Mouse (Mus musculus): ENCODE measurements around the gene Ifnk.

Gene Ifnk

DNA sequence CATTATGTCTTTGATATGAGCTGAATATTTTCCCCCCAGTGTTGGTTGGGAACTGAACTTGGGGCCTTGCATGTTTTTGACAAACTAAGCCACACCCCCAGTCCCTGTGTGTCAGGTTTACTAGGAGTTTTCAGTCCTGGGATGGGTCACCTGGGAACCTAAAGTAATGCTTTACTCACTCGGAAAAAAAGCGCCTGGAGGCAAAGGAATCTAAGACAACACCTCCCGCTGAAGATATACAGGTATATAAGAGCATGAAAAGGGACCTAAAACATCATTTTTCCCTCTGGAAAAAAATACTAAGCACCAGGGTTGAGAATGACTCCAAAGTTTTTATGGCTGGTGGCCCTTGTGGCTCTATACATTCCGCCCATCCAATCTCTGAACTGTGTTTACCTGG, at the start of gene Ifnk:
Ifnk (plus strand) TSS at position 301 of the 400 bp plus-strand sequence.
- no peak for DNase-seq

DNA sequence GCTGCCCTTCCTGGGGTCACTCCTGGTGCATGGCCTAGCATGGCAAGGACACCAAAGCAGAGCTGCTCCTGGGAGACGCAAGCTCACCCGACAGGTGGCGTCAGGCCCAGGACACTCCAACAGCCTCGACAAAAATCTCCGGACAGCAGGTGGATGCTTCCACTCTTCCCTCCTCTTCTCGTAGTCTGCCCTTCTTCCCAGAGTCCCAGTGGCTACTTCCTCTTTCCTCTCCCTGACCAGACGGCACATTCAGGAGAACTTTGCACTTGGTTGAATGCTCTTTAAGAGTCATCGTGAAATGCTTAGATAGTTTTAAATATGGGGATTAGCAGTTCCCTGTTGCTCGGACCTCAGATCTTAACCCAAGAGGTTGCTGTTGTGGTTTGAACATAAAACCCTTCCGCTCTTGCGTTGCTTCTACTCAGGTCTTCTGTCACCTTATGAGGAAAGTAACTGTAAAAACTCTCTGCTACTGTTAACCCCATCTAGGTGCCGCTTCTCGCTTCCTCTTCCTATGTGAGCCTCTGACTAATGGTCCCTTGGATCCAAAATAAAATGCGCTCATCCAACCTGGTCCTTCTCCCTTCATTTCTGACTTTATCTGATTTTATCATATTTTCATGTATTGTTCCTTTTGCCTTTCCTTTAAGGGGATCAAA, 46.6 kb upstream of the Ifnk start:
- no peak for DNase-seq

DNA sequence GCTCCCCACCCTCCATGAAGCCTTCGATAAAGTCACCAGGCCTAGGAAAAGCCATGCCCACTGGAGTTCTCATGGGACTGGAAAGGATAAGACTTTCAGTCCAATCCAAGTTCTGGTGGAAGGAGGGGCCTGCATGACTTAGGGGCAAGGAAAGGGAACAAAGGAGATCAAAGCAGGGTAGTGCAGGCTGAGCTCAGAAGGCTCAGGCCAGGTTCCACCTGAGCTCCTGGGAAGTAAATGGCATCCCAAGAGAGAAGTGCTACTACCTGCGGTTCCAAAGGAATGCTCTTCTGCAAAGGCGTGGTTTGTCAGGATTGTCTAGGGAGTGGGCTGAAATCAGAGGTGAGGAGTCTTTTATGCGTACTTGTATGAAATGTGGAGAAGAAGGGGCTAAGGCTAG, 39.4 kb upstream of the Ifnk start:
- DNase-seq = no peak

DNA sequence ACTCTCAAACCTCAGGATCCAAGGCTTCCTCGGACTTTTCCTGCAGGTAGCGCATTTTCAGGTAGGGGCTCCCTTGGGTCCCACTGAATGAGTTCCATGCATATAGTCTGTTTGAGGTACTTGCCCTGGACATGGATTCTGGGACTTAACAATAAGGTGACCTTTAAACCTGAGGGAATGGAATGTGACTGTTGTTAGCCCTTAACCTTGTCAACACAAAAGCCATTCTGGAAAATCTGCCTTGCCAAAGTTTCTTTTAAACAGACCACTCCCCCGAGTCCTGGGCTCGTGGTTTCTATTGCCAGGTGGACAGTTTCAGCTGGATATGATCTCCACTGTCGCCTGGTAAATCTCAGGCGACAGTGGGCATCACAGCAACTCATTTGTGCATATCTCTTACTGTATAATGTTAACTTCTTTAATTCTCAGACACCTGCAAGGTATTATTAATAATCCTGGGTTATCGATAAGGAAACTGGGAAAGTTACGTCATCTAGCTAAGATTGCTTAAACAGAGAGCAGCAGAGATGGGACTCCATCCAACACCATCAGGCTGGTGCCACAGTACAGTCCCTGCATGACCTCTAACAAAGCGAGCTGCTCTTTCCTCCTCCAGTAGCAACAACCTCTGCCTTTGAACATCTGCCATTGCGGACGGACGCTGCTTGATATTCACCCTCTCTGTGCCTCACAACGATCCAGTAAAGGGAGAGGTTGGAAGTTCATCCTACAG, 38.2 kb upstream of the Ifnk start:
- DNase-seq = no peak

DNA sequence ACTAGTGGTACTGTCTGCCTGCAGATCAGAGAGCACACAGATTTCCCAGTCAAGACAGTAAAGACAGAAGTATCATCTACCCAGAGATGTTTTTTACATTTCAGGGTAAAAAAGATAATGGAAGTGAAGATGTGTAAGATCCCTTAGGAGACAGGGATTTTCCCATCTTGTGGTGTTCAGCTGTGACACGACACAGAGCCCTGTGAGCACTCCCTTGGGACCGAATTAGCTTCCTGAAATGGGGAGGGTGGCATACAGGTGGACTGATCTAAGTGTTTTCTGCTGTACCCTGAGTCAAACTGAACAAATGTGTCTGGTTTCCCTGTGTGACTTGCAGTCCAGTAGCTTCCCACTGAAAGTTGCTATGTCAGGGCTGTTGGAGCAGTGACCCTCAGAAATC, 36.9 kb upstream of the Ifnk start:
- DNase-seq = no peak

DNA sequence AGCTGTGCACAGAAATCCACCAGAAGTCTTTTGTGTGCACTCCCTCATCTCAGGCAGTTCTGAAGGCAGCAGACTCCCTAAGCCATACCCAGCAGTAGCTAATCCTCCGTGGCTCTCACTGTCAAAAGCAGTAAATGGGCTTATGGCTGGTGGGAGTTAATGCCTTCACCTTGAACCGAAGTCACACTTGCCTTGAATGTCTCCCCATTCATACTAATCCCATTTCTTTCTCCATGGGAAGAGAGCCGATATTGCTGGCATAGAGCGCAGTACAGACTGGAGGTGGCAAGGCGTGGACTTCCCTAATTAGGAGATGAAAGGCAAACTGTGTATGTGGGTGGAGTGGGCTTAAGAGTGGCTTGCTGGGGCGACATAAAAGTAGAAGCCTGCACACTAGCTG, 35.9 kb upstream of the Ifnk start:
- DNase-seq = no peak

DNA sequence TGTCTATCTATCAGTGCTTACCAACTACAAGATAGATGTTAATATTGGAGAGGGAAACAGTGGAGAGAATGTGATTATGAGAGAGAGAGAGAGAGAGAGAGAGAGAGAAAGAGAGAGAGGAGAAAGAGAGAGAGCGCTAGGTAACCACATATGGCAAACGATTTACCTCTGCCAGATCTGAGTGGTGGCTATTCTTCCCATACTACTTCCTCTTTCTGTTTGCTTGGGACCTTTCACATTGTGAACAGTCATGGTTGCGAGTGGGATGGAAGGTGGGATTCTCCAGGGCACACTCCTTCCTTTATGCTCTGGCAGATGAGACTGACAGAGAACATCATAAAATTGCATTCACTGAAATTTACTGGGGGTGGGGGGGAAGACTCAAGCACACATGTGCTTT, 34.7 kb upstream of the Ifnk start:
- no peak for DNase-seq

DNA sequence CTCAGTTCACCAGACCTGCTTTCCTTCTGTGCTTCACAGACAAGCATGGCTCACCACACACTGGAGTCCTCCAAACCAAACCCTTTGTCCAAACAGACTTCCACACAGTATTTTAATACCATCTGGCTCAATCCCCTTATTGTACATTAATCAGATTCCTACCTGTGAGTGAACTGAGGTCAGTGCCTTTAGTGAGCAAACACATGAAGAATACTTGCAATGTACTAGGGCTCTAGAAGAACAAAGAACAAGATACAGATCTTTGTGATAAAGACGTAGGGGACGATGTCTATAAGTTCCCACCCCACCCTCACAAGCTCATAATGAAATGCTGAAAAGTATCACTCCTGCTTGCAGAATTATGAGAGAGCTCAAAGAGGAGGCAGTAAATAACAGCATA, 33.0 kb upstream of the Ifnk start:
- no peak for DNase-seq

DNA sequence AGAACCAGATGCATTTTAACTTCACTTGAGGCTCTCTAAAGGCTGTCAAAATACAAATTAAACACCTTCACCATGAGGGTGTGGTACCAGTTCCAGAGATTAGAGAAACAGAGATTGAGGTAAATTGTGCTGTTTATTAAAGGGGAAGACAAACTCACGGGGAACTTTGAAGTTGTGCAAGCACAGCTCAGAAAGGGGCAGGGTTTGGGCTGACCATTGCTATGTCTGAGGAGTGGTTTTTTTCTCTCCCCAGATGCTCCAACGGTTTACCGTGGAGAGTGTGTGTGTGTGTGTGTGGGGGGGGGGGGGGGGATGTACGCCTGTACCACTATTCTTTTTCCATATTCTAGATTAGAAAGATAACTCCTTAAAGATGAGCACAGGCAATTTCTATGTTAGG, 31.7 kb upstream of the Ifnk start:
- no peak for DNase-seq

DNA sequence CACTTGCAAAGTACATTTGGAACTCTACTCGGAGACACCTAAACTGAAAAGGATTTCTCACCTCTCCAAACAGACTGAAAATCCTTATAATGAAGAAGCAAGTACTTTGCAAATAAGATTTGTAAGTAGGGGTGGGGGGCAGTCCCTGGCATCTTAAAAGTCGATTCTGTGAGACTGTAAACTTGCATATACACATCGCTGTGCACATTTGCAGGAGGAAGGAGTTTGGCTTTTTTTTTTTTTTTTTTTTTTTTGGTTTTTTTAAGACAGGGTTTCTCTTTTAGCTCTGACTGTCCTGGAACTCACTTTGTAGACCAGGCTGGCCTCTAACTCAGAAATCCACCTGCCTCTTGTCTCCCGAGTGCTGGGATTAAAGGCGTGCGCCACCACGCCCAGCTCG, 31.3 kb upstream of the Ifnk start:
- DNase-seq = no peak

DNA sequence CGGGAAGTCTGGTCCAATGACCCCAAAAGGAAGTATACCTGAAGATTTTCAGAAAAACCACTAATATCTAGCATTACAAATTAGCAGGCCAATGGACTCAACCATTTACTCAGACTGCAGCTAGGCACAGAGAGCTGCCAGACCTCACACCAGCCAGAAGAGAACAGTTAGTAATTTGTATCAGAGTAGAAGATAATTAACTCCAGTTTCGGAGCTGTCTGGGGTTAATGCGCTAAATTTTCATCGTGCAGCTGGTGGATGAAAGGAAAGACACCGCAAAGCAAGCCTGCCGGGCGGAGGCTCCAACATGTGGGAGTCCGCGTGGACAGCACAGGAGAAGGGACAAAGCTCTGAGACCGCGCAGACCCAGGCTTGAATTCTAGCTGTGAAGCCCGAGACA, 30.8 kb upstream of the Ifnk start:
- no peak for DNase-seq

DNA sequence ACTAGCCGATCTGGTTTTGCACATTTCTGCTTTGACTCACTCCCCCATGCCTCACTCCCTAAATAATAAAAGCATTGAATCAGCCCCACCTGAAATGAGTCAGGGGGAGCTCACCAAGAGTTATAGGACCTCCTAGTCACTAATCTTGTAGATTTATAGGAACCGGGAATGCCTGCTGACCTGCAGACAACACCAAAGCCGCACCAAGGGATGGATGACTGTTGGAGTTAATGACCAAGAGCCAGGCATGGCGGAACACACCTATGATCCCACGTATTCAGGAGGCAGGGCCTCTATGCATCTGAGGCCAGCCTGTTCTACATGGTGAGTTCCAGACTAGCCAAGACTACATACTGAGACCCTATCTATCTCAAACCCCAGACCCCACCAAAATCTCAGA, 28.8 kb upstream of the Ifnk start:
- DNase-seq = no peak

DNA sequence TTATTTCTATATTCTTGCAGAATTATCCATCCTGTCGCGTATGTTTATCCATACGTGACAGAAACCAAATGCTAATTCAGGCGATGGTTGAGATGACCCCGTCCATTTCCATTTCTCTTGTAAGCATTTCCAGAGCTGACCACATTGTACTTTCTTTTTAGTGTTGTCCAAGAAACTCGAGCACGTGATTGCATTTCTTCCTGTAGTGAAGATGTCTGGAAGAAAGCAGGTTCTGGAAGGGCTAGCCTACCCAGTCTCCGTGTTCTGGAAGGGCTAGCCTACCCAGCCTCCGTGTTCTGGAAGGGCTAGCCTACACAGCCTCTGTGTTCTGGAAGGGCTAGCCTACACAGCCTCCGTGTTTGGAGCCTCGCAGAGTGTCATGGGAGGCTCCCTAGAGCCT, 27.8 kb upstream of the Ifnk start:
- no peak for DNase-seq

DNA sequence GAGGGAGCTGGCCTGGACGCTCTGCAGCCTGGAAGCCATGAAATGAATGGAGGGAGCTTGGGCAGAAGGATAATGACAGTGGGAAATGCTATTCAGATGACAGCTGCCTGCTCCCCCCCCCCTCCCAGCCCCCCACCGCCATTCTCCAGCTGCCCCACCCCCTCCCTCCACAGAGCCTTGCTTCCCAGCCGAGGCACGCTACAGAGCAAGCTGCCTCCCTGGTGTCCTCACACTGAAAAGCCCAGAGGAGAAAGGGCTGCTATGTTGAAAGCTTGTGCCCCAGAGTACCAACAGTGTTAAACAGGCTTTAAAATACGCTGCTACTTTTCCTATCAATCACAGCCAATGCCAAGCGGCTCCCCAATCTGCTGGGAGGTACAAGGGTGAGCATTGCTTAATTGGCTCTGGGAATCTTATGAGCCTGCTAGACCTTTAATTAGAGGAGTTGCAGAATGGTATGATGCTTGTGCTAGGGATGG, 26.5 kb upstream of the Ifnk start:
- DNase-seq = peak; percentile 15 to 23

DNA sequence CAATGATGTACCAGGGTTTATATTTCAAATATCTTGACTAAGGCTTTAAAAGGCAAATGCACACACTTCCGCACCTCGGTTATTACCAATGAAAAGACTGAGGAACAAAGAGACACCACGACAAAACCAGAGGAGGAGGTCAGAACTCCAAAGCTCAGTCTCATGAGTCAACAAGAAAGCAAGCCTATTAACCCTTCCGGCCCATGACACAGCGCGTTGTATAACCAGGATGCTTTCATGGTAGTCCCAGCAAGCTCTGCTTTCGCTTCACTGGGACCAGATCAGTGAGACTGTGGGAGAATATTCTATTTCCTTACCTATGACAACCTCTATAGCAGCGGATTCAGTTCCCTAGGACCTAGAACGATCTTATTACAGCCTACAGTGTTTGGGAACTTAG, 25.1 kb upstream of the Ifnk start:
- no peak for DNase-seq

DNA sequence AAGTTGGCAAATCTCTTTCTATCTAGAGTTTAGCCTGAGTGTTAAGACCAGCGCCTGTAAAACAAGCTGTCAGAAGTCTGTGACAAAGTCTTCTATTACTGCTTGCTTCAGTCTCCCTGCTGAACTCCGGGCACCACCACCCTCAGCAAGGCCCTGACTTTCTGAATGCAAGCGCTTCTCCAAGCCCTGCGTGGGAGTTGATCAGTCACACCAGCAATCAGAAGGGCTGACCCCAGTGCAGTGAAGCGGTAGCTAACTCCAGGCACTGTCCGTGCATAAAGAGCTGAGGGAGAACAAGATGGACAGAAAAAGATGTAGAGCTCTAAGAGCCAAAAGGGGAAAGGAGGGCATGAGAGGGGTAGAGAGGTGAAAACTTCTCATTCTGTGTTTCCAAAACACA, 24.1 kb upstream of the Ifnk start:
- no peak for DNase-seq

DNA sequence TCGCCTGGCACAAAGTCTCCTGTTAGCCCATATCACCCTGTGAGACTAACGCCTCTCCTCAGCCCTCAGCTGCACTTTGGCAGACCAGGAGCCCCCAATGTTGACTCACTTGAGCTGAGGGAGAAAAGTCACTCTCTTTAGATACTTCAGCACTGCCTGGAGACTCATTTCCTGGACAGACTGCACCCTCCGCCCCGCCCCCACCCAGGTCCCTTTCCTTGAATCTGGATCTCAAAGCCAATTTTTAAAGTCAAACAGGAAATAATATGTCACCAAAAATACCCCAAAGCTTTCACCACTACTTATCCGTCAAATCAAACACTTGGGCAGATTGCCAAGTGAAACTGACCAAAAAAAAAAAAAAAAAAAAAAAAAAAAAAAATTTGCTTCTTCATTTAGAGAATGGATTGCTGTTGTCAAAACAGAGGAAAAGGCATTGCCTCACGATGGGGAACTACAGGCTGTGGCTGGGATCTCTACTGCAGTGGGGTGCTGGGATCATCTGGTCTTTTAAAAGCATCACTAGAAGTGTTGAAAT, 21.4 kb upstream of the Ifnk start:
- no peak for DNase-seq

DNA sequence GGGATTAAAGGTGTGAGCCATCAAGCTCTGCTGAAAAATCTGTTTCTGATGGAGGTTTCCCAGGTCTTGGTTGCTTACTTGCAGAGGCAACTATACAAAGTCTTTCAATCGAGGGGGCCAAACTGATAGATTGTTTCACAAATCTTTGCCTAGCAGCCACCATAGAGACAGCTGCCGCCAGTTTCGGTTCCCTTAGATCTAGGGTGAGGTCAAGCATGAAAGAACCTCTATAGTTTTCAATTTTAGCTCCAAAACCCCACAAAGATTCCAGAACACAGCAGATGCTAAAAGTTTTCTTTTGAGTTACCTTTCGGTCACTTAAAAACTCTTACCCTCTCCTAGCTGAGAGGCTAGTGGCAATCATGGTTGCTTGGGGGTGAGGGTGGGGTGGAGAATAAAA, 20.3 kb upstream of the Ifnk start:
- no peak for DNase-seq

DNA sequence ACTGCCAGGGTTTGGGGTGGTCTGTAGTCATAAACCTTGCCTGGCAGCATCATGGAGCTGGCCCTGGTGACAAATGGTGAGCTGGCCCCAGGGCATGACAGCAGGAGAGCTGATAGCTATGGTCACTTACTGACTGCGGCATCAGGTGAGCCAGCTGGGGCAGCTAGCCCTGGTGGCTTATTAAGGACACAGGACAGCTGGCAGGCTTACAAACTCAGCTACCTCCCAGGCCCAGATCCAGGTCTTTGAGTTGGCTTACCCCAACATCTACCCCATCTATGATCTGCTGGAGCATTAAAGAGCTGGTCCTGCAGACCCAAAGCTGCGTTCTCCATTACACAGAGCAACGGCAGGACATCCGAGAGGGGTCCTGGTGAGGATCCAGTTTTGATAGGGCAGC, 18.4 kb upstream of the Ifnk start:
- no peak for DNase-seq

DNA sequence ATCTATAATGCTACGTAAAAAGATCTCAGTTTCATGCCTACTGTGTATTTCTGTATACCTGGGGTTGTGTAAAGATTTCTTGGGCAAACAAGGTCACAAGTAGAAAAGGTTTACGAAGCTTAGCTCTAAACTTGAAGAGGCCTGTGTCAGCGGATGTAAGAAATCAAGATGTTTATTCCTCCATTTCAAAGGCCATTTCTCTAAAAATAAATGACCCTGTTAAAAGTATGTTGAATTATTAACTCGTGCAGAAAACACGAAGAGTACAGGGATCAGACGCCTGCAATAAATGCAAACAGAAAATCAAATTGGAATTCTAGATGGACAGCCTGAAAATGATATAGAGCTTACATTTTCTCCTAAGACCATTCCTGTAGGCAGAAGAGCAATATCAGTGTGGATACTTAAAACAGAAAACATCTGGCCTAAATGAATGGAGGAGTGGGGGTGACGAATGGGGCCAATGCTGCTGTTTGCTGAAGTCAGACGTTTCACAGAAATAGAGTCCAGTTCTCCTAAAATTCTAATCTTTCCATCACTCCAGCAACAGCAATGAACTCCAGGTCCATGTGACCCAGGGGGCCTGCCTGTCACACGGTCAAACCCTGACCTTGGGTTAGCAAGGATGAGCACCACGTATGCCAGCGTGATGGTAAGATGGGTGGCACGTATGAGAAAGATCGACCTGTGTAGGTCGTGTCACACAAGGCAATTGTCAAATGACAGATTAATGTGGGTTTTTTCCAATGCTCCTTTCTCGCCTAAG, 16.8 kb upstream of the Ifnk start:
- no peak for DNase-seq

DNA sequence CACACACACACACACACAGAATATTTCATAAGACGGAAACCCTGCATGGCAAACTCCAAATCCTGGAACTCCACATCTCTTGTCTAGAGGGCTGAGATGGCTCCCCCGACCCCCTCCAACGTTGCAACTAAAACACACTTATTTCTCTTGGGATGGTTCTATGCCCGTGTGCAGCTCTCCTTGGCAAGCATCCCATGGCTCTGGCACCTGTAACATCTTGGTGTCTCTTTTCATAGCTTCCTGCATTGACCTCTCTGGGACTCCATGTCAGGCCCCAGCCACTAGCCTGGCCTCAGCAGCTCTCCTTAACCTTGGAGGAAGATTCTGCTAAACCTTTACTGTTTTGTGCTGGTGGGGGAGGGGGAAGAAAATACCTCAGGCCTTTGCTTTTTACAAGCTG, 16.1 kb upstream of the Ifnk start:
- DNase-seq = no peak

DNA sequence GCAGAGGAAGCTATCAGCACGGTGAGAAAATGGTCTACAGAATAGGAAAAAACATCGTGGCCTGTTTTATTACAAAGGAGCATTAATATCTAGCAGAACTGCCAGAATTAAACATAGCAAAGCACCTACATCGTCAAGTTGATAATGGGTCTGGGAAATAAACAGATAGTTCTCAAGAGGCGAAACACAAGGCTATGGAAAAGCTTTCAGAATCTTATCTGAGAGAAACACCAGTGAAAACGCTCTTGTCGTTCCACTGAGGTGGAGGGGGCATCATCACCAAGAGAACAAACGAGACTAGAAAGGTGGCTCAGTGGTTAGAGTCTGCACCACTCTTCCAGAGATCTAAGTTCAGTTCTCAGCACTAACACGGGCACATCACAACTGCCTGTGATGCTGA, 14.9 kb upstream of the Ifnk start:
- DNase-seq = no peak

DNA sequence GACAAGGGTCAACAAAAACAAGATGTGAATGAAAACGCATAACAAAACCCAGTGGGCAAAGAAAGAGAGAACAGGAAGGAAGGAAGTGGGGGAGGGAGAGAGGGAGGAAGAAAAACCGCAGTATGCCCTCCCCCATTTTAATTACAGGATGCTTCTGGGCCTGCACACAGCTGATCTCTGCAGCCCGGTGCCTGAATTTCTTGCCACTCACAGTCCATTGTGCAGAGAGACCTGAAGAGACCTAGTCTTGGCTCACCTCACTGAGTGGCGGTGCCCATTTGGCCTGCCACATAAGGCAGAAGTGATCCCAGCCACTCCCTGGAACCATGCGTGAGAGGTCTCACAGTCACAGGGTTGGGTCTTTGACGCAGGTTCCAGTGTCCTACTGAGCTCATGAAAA, 13.8 kb upstream of the Ifnk start:
- peak in 1 of 2 experiments; percentile 36 for DNase-seq

DNA sequence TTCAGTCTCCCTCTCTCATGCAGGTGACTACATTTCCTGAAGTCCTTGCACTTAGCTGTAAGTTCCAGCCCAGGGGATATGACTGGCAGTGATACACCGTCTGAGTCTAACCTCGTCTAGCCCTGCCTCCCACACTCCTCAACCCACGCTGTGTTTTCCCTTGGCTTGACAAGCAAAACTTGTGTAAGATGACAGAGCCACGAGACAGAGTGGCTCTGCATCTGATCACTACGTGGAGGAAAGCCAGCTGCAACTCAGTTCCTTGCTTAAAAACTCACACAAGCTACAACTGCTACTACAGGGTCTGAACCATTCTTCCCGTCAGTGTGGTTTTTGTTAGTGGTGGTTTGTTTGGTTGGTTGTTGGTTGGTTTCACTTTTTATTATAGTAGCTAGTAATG, 11.5 kb upstream of the Ifnk start:
- DNase-seq = no peak
